Comparison of ENCODE assay signal across 10 mouse cellular contexts in genomic region chr3:105392611-105393514, GRCm38 (mm10). TPM values are rescaled to one million over a fixed set of nuclear protein-coding genes. Genes with fewer than 3 reads are reported as not detected.
DNase-seq lines count a peak whose midpoint lies in the region; ATAC-seq lines count a peak whose summit lies in the region.
"Had no signal": no experiment of that assay in that cellular context is flagged by ENCODE, and none has a peak within 500 bp of the region (broad histone marks: within the 10 kb centered on the region; RNA-seq: fewer than 3 reads in every experiment).

No protein-coding gene starts in this region.

- H3K9me3 ChIP-seq in stomach, embryonic 16.5 days (replicated peaks; ENCODE audit: control insufficient read depth, low read length), result no peaks in the 10 kb centered on the region
- H3K9me3 ChIP-seq: embryonic facial prominence, embryonic 13.5 days; limb, embryonic 12.5 days had no signal

- WGBS in stomach, embryonic 16.5 days, result 36% methylated on average over 7 of the region's 8 CpGs

- DNase-seq in frontal cortex, postnatal 10 days (ENCODE audit: low spot score in 2 of 2), result peak; percentile 30 to 32
- no peak for DNase-seq in frontal cortex, postnatal 14 days (ENCODE audit: low spot score in 2 of 2)
- DNase-seq in 416B (ENCODE audit: low read depth), result peak; percentile 42
- DNase-seq in cerebellum, adult 8-10 months, result peak; percentile 54
- peak; percentile 32 to 45 for DNase-seq in heart, postnatal 36 days
- DNase-seq in lung, postnatal 14 days, result peak; percentile 67

- no peak overlapping the region for H3K9ac ChIP-seq in stomach, embryonic 16.5 days (ENCODE audit: low read length)
- H3K9ac ChIP-seq: embryonic facial prominence, embryonic 13.5 days; limb, embryonic 12.5 days had no signal

- no peaks in the 10 kb centered on the region for H3K27me3 ChIP-seq in stomach, embryonic 16.5 days (ENCODE audit: control insufficient read depth, insufficient read depth, low read length)
- H3K27me3 ChIP-seq: embryonic facial prominence, embryonic 13.5 days; limb, embryonic 12.5 days had no signal

- peaks cover 14% of the 10 kb centered on the region for H3K4me1 ChIP-seq in stomach, embryonic 16.5 days (ENCODE audit: control insufficient read depth, insufficient read depth, low read length)
- H3K4me1 ChIP-seq: limb, embryonic 12.5 days had no signal

- H3K36me3 ChIP-seq in stomach, embryonic 16.5 days (ENCODE audit: control insufficient read depth, insufficient read depth, low read length), result no peaks in the 10 kb centered on the region
- H3K36me3 ChIP-seq: embryonic facial prominence, embryonic 13.5 days; limb, embryonic 12.5 days had no signal

- H3K27ac ChIP-seq in stomach, embryonic 16.5 days (ENCODE audit: low read length), result peak overlapping the region; percentile 56; the same call in 1 of the 2 replicates
- H3K27ac ChIP-seq: embryonic facial prominence, embryonic 13.5 days; limb, embryonic 12.5 days had no signal

- no peak overlapping the region for H3K4me2 ChIP-seq in stomach, embryonic 16.5 days (ENCODE audit: low read depth, low read length)
- H3K4me2 ChIP-seq: embryonic facial prominence, embryonic 13.5 days; limb, embryonic 12.5 days had no signal

- ATAC-seq in stomach, embryonic 16.5 days (ENCODE audit: insufficient read depth, low FRiP score), result peak; percentile 80; the same call in 1 of the 2 replicates
- no peak for ATAC-seq in inflammation-experienced regulatory T-cells, adult 6 months

- intact Hi-C loops in heart, postnatal 36 days (cut with DNase I), result no loop called here

- H3K4me3 ChIP-seq in stomach, embryonic 16.5 days (replicated peaks; ENCODE audit: low read length), result no peak overlapping the region
- H3K4me3 ChIP-seq: embryonic facial prominence, embryonic 13.5 days; limb, embryonic 12.5 days had no signal

RNA-seq across cellular contexts. Expression of gene Kcnd3, which starts 59.3 kb away (rescaled TPM):
- total RNA-seq in heart, postnatal 36 days (2021), result 10 to 100 TPM in 1 of 2 experiments, 1 to 10 TPM in 1; 9.5 to 10.0 TPM
- polyA plus RNA-seq in stomach, embryonic 16.5 days (2015; fragmentation: Nextera tagmentation; extraction: Ambion mirVana), result 4.8 and 5.6 TPM in 2 replicates
- polyA plus RNA-seq in inflammation-experienced regulatory T-cells, adult 6 months (2017; shearing (Covaris generic)), result not detected

Comparison
In these comparisons a context has a peak if more than half of its experiments do, and no peak if none do; other contexts are left out.
1. DNase-seq: peak in frontal cortex, postnatal 10 days (2 of 2), 416B (single experiment), cerebellum, adult 8-10 months (single experiment), heart, postnatal 36 days (2 of 2) and lung, postnatal 14 days (single experiment); none in frontal cortex, postnatal 14 days (0 of 2).